Mouse (Mus musculus) limb, embryonic 10.5 days (tissue): ENCODE data around the gene Castor2. TPM values are rescaled to one million over a fixed set of nuclear protein-coding genes. Genes with fewer than 3 reads are reported as not detected.

ENCODE experiments used
- DNase-seq: peaks from one replicate; pipeline ENCODE4 v3.0.0-alpha.2; 2017; ENCODE audit warnings: low spot score
- H3K27ac ChIP-seq: fragments of 300-500 bp; sonication (generic); 2 replicates; pipeline ENCODE4 v1.5.1; 2016; ENCODE audit warnings: mild to moderate bottlenecking
- H3K27me3 ChIP-seq: fragments of 300-500 bp; sonication (generic); 2 replicates; pipeline ENCODE4 v1.6.1; 2016; ENCODE audit warnings: low read depth, mild to moderate bottlenecking; ENCODE audit not compliant: poor library complexity, severe bottlenecking
- H3K36me3 ChIP-seq: fragments of 300-500 bp; sonication (generic); 2 replicates; pipeline ENCODE4 v1.6.1; 2016; ENCODE audit warnings: mild to moderate bottlenecking, moderate library complexity
- H3K4me1 ChIP-seq: fragments of 300-500 bp; sonication (generic); 2 replicates; pipeline ENCODE4 v1.6.1; 2016
- H3K4me3 ChIP-seq: fragments of 300-500 bp; sonication (generic); 2 replicates; pipeline ENCODE4 v1.5.1; 2016; ENCODE audit warnings: mild to moderate bottlenecking, moderate library complexity
- H3K9me3 ChIP-seq: fragments of 300-500 bp; sonication (generic); replicated peaks from 2 replicates; pipeline ENCODE4 v1.6.1; 2016; ENCODE audit warnings: mild to moderate bottlenecking
- WGBS: fragments of 180-500 bp; shearing (Covaris S2); methylation state at CpG from one replicate; pipeline ENCODE4 v1.1.7; 2016; 5-methylcytosine and 5-hydroxymethylcytosine counted together
- polyA plus RNA-seq: library from polyadenylated mRNA; unstranded; fragments of >200 nt; fragmentation: Nextera tagmentation; extraction: Ambion mirVana; gene quantifications from 2 replicates; pipeline ENCODE4 v1.2.1, GENCODE M21; 2016

The Castor2 gene
- polyA plus RNA-seq, 1 experiment from 2014 or later, result 10.6 TPM

- Histone ChIP-seq H3K9me3 (no peaks in the 10 kb centered on the region), H3K4me3 (no peak overlapping the region), H3K4me1 (peaks cover 14% of the 10 kb centered on the region), H3K27ac (no peak overlapping the region), H3K36me3 (no peaks in the 10 kb centered on the region), H3K27me3 (no peaks in the 10 kb centered on the region)
- WGBS, result 70% methylated on average over 4 of the region's 4 CpGs
- DNase-seq, result no peak
Observed at GRCm38 (mm10) chr5:134085227-134085626, 14.3 kb upstream of the Castor2 start.

GRCm38 (mm10) chr5:134085887-134086639 lies 13.4 kb upstream of the Castor2 start:
- 80% methylated on average over 3 of the region's 3 CpGs for WGBS

GRCm38 (mm10) chr5:134087211-134087610 lies 12.3 kb upstream of the Castor2 start:
- WGBS, result 85% methylated on average over 5 of the region's 5 CpGs
- no peak overlapping the region for H3K4me3 ChIP-seq
- no peaks in the 10 kb centered on the region; the same call in 1 of the 2 replicates for H3K4me1 ChIP-seq

More at GRCm38 (mm10) chr5:134085887-134086639, 13.4 kb upstream of the Castor2 start:
- DNase-seq, result no peak
- Histone ChIP-seq H3K4me3 (no peak overlapping the region), H3K27me3 (no peaks in the 10 kb centered on the region), H3K9me3 (no peaks in the 10 kb centered on the region), H3K36me3 (no peaks in the 10 kb centered on the region), H3K4me1 (peaks cover 6% of the 10 kb centered on the region), H3K27ac (no peak overlapping the region)

GRCm38 (mm10) chr5:134095766-134096165 lies 3.7 kb upstream of the Castor2 start:
- 99% methylated on average over 2 of the region's 2 CpGs for WGBS
- no peaks in the 10 kb centered on the region for H3K9me3 ChIP-seq

More at GRCm38 (mm10) chr5:134087211-134087610, 12.3 kb upstream of the Castor2 start:
- H3K9me3 ChIP-seq, result no peaks in the 10 kb centered on the region
- no peaks in the 10 kb centered on the region for H3K27me3 ChIP-seq
- no peak for DNase-seq
- H3K36me3 ChIP-seq, result no peaks in the 10 kb centered on the region
- no peak overlapping the region for H3K27ac ChIP-seq

GRCm38 (mm10) chr5:134098341-134098902 lies 1.1 kb upstream of the Castor2 start:
- Histone ChIP-seq H3K36me3 (no peaks in the 10 kb centered on the region), H3K4me3 (peak overlapping the region; percentile 86), H3K9me3 (no peaks in the 10 kb centered on the region), H3K27me3 (0 out of 2 replicates have a peak, but pooled peaks cover 11% of the 10 kb centered on the region), H3K4me1 (peaks cover 42% of the 10 kb centered on the region), H3K27ac (peak overlapping the region; percentile 89)
- DNase-seq, result no peak
- WGBS, result 44% methylated on average over 13 of the region's 13 CpGs

More at GRCm38 (mm10) chr5:134095766-134096165, 3.7 kb upstream of the Castor2 start:
- Histone ChIP-seq H3K27me3 (0 out of 2 replicates have a peak, but pooled peaks cover 11% of the 10 kb centered on the region), H3K36me3 (no peaks in the 10 kb centered on the region), H3K27ac (no peak overlapping the region), H3K4me3 (no peak overlapping the region), H3K4me1 (peaks cover 20% of the 10 kb centered on the region)
- no peak for DNase-seq

GRCm38 (mm10) chr5:134098976-134099375 lies 535 bp upstream of the Castor2 start:
- no peak for DNase-seq
- Histone ChIP-seq H3K27me3 (0 out of 2 replicates have a peak, but pooled peaks cover 11% of the 10 kb centered on the region), H3K27ac (peak overlapping the region; percentile 89), H3K36me3 (no peaks in the 10 kb centered on the region), H3K4me1 (peaks cover 42% of the 10 kb centered on the region), H3K9me3 (no peaks in the 10 kb centered on the region), H3K4me3 (peak overlapping the region; percentile 86)
- WGBS, result 2% methylated on average over 17 of the region's 17 CpGs

- Histone ChIP-seq H3K27me3 (0 out of 2 replicates have a peak, but pooled peaks cover 11% of the 10 kb centered on the region), H3K4me3 (peak overlapping the region; percentile 86), H3K4me1 (peaks cover 42% of the 10 kb centered on the region), H3K27ac (peak overlapping the region; percentile 89), H3K9me3 (no peaks in the 10 kb centered on the region), H3K36me3 (0 out of 2 replicates have a peak, but pooled peaks cover 1% of the 10 kb centered on the region)
- WGBS, result 1% methylated on average over 17 of the region's 17 CpGs
- peak; percentile 57 for DNase-seq
Observed at GRCm38 (mm10) chr5:134100232-134100771, 791 bp downstream of the Castor2 start.

GRCm38 (mm10) chr5:134101322-134101721 lies 1.8 kb downstream of the Castor2 start:
- peaks cover 11% of the 10 kb centered on the region for H3K36me3 ChIP-seq
- H3K4me3 ChIP-seq, result no peak overlapping the region; the same call in 1 of the 2 replicates
- no peak overlapping the region; the same call in 1 of the 2 replicates for H3K27ac ChIP-seq
- WGBS, result 67% methylated on average over 5 of the region's 5 CpGs
- H3K4me1 ChIP-seq, result peaks cover 42% of the 10 kb centered on the region
- 0 out of 2 replicates have a peak, but pooled peaks cover 11% of the 10 kb centered on the region for H3K27me3 ChIP-seq
- no peaks in the 10 kb centered on the region for H3K9me3 ChIP-seq
- DNase-seq, result no peak

GRCm38 (mm10) chr5:134101883-134102282 lies 2.4 kb downstream of the Castor2 start:
- no peak for DNase-seq
- Histone ChIP-seq H3K9me3 (no peaks in the 10 kb centered on the region), H3K4me3 (no peak overlapping the region), H3K36me3 (peaks cover 14% of the 10 kb centered on the region), H3K4me1 (peaks cover 42% of the 10 kb centered on the region), H3K27ac (no peak overlapping the region), H3K27me3 (0 out of 2 replicates have a peak, but pooled peaks cover 11% of the 10 kb centered on the region)
- WGBS, result 31% methylated on average over 5 of the region's 5 CpGs

GRCm38 (mm10) chr5:134102720-134103119 lies 3.2 kb downstream of the Castor2 start:
- peaks cover 42% of the 10 kb centered on the region for H3K4me1 ChIP-seq
- H3K9me3 ChIP-seq, result no peaks in the 10 kb centered on the region
- peaks cover 18% of the 10 kb centered on the region for H3K36me3 ChIP-seq
- no peak for DNase-seq
- 71% methylated on average over 6 of the region's 6 CpGs for WGBS
- 0 out of 2 replicates have a peak overlapping the region, but pooled peaks have one; percentile 2 for H3K27ac ChIP-seq
- 0 out of 2 replicates have a peak, but pooled peaks cover 11% of the 10 kb centered on the region for H3K27me3 ChIP-seq
- H3K4me3 ChIP-seq, result no peak overlapping the region

- H3K27me3 ChIP-seq, result no peaks in the 10 kb centered on the region
- no peaks in the 10 kb centered on the region for H3K9me3 ChIP-seq
- H3K27ac ChIP-seq, result no peak overlapping the region
- peaks cover 22% of the 10 kb centered on the region for H3K4me1 ChIP-seq
- H3K36me3 ChIP-seq, result peaks cover 33% of the 10 kb centered on the region
- no peak for DNase-seq
- WGBS, result 79% methylated on average over 8 of the region's 8 CpGs
- no peak overlapping the region for H3K4me3 ChIP-seq
Observed at GRCm38 (mm10) chr5:134105829-134106228, 6.3 kb downstream of the Castor2 start.

GRCm38 (mm10) chr5:134114981-134115380 lies 15.5 kb downstream of the Castor2 start:
- no peak overlapping the region for H3K27ac ChIP-seq
- H3K9me3 ChIP-seq, result no peaks in the 10 kb centered on the region
- H3K4me1 ChIP-seq, result peaks cover 9% of the 10 kb centered on the region
- DNase-seq, result no peak
- WGBS, result 80% methylated on average over 5 of the region's 5 CpGs
- no peak overlapping the region for H3K4me3 ChIP-seq
- peaks cover 31% of the 10 kb centered on the region; the same call in 1 of the 2 replicates for H3K36me3 ChIP-seq
- H3K27me3 ChIP-seq, result no peaks in the 10 kb centered on the region
